Mouse (Mus musculus): ENCODE results near the gene Stk16.
A peak's percentile ranks its signal among the peaks of the same experiment; 100 is the strongest.

The Stk16 gene

GRCm38 (mm10) chr1:75239591-75239990 lies 29.0 kb downstream of the Stk16 start:
- DNase-seq (ENCODE audit: low spot score) = no peak

GRCm38 (mm10) chr1:75243411-75243810 lies 32.8 kb downstream of the Stk16 start:
- DNase-seq (ENCODE audit: low spot score) = no peak

GRCm38 (mm10) chr1:75244175-75244826 lies 33.7 kb downstream of the Stk16 start:
- DNase-seq (ENCODE audit: low spot score) = no peak

GRCm38 (mm10) chr1:75244836-75245235 lies 34.2 kb downstream of the Stk16 start:
- DNase-seq (ENCODE audit: low spot score) = no peak

GRCm38 (mm10) chr1:75247071-75247930 lies 36.7 kb downstream of the Stk16 start:
- no peak for DNase-seq (ENCODE audit: low spot score)

GRCm38 (mm10) chr1:75248041-75248772 lies 37.6 kb downstream of the Stk16 start:
- no peak for DNase-seq (ENCODE audit: low spot score)

GRCm38 (mm10) chr1:75250498-75250897 lies 39.9 kb downstream of the Stk16 start:
- DNase-seq (ENCODE audit: low spot score) = no peak

- DNase-seq (ENCODE audit: low spot score) = peak; percentile 78
Observed at GRCm38 (mm10) chr1:75251112-75251970, 40.7 kb downstream of the Stk16 start.

- no peak for DNase-seq (ENCODE audit: low spot score)
Observed at GRCm38 (mm10) chr1:75252308-75252707, 41.7 kb downstream of the Stk16 start.

- DNase-seq (ENCODE audit: low spot score) = no peak
Observed at GRCm38 (mm10) chr1:75253029-75253428, 42.4 kb downstream of the Stk16 start.

- peak; percentile 65 for DNase-seq (ENCODE audit: low spot score)
Observed at GRCm38 (mm10) chr1:75253849-75254624, 43.4 kb downstream of the Stk16 start.

- no peak for DNase-seq (ENCODE audit: low spot score)
Observed at GRCm38 (mm10) chr1:75254625-75255013, 44.0 kb downstream of the Stk16 start.

- no peak for DNase-seq (ENCODE audit: low spot score)
Observed at GRCm38 (mm10) chr1:75255516-75256046, 44.9 kb downstream of the Stk16 start.

- DNase-seq (ENCODE audit: low spot score) = no peak
Observed at GRCm38 (mm10) chr1:75261278-75261677, 50.6 kb downstream of the Stk16 start.

GRCm38 (mm10) chr1:75262969-75263951 lies 52.6 kb downstream of the Stk16 start:
- peak; percentile 65 for DNase-seq (ENCODE audit: low spot score)

GRCm38 (mm10) chr1:75264091-75264880 lies 53.6 kb downstream of the Stk16 start, which contains the start of gene Ptprn:
Ptprn (minus strand) TSS chr1:75264502.
- no peak for DNase-seq (ENCODE audit: low spot score)
